Mouse (Mus musculus) lung, embryonic 15.5 days (tissue): ENCODE measurements around the gene Stt3b. TPM values are rescaled to one million over a fixed set of nuclear protein-coding genes. Genes with fewer than 3 reads are reported as not detected.

Experiments used
- ATAC-seq: fragments of 200-750 bp; cut with Nextera tagmentation; 2 replicates; pipeline ENCODE4 v1.8.0; 2017; ENCODE audit warnings: moderate number of reproducible peaks, borderline replicate concordance; ENCODE audit not compliant: low FRiP score, low TSS enrichment; ENCODE audit errors: extremely low read depth
- H3K27ac ChIP-seq: fragments of 300-500 bp; sonication (generic); 2 replicates; pipeline ENCODE4 v1.5.1; 2015; ENCODE audit warnings: moderate library complexity, mild to moderate bottlenecking, inconsistent platforms
- H3K27me3 ChIP-seq: fragments of 300-500 bp; sonication (generic); 2 replicates; pipeline ENCODE4 v1.6.1; 2015; ENCODE audit warnings: inconsistent platforms
- H3K36me3 ChIP-seq: fragments of 300-500 bp; sonication (generic); 2 replicates; pipeline ENCODE4 v1.6.1; 2015; ENCODE audit warnings: inconsistent platforms
- H3K4me1 ChIP-seq: fragments of 300-500 bp; sonication (generic); 2 replicates; pipeline ENCODE4 v1.6.1; 2015; ENCODE audit warnings: inconsistent platforms
- H3K4me2 ChIP-seq: fragments of 300-500 bp; sonication (generic); 2 replicates; pipeline ENCODE4 v1.6.1; 2015; ENCODE audit warnings: inconsistent platforms, mild to moderate bottlenecking, moderate library complexity
- H3K4me3 ChIP-seq: fragments of 300-500 bp; sonication (generic); 2 replicates; pipeline ENCODE4 v1.5.1; 2015; ENCODE audit warnings: mild to moderate bottlenecking, inconsistent platforms
- H3K9ac ChIP-seq: fragments of 300-500 bp; sonication (generic); 2 replicates; pipeline ENCODE4 v1.6.1; 2015; ENCODE audit warnings: inconsistent platforms
- H3K9me3 ChIP-seq: fragments of 300-500 bp; sonication (generic); 2 replicates; pipeline ENCODE4 v1.6.1; 2016; ENCODE audit warnings: inconsistent platforms
- WGBS: fragments of 180-500 bp; shearing (Covaris S2); methylation state at CpG from one replicate; pipeline ENCODE4 v1.1.7; 2015; 5-methylcytosine and 5-hydroxymethylcytosine counted together
- polyA plus RNA-seq: library from polyadenylated mRNA; unstranded; fragments of >200 nt; fragmentation: Nextera tagmentation; extraction: Ambion mirVana; gene quantifications from 2 replicates; pipeline ENCODE4 v1.2.1, GENCODE M21; 2015

Gene Stt3b
- polyA plus RNA-seq, 1 experiment from 2014 or later: 103 TPM

DNA sequence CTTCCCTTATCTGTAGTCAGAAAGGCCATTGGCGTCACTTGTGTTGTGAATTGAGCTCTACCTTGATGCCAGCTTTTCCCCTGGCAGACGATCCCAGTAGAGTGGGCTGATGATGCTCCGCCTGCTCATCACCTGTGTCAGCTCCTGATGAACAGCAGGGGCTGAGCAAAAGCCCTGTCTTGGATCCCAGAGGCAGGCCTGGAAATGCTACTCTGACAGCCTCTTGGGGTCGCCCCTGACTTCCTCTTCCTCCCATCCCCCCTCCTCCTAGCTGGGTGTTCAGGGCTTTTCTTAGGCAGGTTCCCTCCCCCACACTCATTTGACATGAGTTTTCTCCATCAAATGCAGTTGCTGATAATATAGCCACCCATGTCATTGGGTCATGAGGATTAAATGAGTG lies 81.1 kb downstream of the Stt3b start:
- no peak overlapping the region for H3K4me3 ChIP-seq
- no peak overlapping the region for H3K4me2 ChIP-seq
- no peaks in the 10 kb centered on the region for H3K27me3 ChIP-seq
- no peak overlapping the region for H3K9ac ChIP-seq
- no peaks in the 10 kb centered on the region for H3K9me3 ChIP-seq
- no peak overlapping the region for H3K27ac ChIP-seq
- H3K36me3 ChIP-seq: 0 out of 2 replicates have a peak, but pooled peaks cover 5% of the 10 kb centered on the region
- H3K4me1 ChIP-seq: no peaks in the 10 kb centered on the region
- ATAC-seq: no peak
- WGBS: 62% methylated on average over 4 of the region's 4 CpGs

DNA sequence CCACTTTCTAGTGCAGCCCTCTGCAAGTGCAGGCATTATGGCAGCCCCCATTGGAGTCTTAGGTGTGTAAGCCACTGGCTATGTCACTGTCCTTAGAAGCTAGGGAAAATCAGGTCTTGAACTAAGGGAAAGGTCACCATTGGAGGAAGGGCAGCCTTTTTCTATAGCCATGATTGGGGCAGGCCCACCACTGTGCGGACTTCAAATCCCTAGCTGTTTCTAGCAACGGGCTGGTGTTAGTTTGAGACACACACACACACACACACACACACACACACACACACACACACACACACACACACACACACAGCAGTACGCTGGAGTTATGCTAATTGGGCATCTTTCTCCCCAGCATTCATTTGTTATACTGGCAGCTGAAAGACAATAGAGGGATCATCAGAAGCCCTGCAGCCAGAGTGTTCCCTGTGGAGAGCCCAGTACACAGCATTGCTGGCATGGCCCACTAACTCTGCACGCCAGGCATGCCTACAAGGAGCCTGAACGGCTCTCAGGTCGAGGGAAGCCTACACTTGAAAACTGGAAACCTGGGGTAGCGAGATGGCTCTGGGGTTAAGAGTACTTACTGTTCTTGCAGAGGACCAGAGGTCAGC lies 85.4 kb downstream of the Stt3b start:
- Histone ChIP-seq H3K36me3 (no peaks in the 10 kb centered on the region), H3K4me2 (no peak overlapping the region), H3K27me3 (no peaks in the 10 kb centered on the region), H3K27ac (no peak overlapping the region), H3K4me3 (no peak overlapping the region), H3K9ac (no peak overlapping the region), H3K4me1 (no peaks in the 10 kb centered on the region), H3K9me3 (no peaks in the 10 kb centered on the region)
- 69% methylated on average over 7 of the region's 7 CpGs for WGBS
- no peak for ATAC-seq

DNA sequence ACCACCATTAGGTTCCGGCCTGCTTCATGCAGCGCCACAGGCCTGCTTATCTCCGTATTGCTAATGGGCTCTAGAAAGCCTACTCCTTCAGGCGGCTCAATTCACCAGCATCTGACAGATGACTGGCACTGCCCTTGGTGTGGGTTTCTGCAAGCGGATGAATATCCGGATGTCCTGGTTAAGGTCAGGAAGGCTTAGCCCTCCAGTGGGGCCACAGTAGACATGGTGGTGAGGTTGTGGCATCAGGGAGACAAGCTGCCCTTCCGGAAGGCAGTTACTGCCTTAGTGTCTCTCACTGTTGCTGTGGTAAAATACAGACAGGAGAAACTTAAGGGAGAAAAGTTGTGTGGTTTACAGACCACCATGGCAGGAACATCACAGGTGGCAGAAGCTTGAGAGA lies 89.0 kb downstream of the Stt3b start:
- 86% methylated on average over 7 of the region's 7 CpGs for WGBS

DNA sequence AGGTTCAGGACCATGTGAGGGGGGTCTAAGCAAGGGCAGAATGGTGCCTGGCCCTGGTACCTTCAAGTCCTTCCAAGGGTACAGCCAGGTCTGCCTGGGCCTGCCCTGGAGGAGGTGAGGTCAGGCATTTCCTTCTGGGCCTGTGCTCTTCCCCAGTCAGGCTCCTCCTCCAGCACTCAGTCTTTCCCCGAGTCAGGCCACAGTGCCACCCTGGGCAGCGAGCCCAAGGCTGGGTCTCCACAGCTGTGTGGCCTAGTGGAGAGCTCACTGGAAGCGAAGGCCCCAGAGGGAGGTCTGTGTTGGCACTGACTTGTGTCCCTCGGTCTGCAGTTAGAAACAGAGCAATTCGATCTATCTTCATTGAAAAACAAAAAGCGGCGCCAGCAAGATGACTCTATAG lies 89.8 kb downstream of the Stt3b start:
- WGBS: 72% methylated on average over 7 of the region's 7 CpGs
- ATAC-seq: no peak
- H3K36me3 ChIP-seq: no peaks in the 10 kb centered on the region
- no peaks in the 10 kb centered on the region for H3K27me3 ChIP-seq
- H3K4me2 ChIP-seq: no peak overlapping the region
- H3K9me3 ChIP-seq: no peaks in the 10 kb centered on the region
- H3K4me1 ChIP-seq: peaks cover 7% of the 10 kb centered on the region
- no peak overlapping the region for H3K27ac ChIP-seq
- no peak overlapping the region for H3K9ac ChIP-seq
- H3K4me3 ChIP-seq: no peak overlapping the region

More for the DNA sequence above, 89.0 kb downstream of the Stt3b start:
- Histone ChIP-seq H3K9ac (no peak overlapping the region), H3K9me3 (no peaks in the 10 kb centered on the region), H3K4me3 (no peak overlapping the region), H3K27me3 (no peaks in the 10 kb centered on the region), H3K36me3 (no peaks in the 10 kb centered on the region), H3K4me2 (no peak overlapping the region), H3K27ac (no peak overlapping the region), H3K4me1 (no peaks in the 10 kb centered on the region)
- ATAC-seq: no peak

DNA sequence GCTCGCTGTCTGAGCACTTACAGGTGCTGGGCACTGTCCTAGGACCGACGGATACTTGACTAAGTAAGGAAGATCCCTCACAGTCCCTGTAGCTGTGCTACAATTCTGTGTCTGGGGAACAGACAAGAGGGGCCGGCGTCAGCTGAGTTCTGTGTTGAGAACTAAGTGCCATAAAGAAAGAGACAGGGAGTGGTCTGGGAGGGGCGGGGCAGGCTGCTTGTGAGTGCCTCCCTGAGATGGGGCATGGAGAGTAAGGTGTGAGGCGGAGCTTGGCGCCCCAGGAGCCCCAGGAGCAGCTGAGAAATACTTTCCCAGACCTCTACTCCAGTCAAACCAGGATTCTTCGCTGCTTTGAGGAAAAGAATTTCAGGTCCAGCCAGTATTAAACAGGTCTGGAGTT lies 92.2 kb downstream of the Stt3b start:
- ATAC-seq: no peak
- Histone ChIP-seq H3K36me3 (no peaks in the 10 kb centered on the region), H3K9me3 (no peaks in the 10 kb centered on the region), H3K4me2 (no peak overlapping the region), H3K9ac (no peak overlapping the region), H3K27ac (no peak overlapping the region), H3K27me3 (no peaks in the 10 kb centered on the region), H3K4me3 (no peak overlapping the region), H3K4me1 (peaks cover 16% of the 10 kb centered on the region)
- WGBS: 26% methylated on average over 9 of the region's 9 CpGs

DNA sequence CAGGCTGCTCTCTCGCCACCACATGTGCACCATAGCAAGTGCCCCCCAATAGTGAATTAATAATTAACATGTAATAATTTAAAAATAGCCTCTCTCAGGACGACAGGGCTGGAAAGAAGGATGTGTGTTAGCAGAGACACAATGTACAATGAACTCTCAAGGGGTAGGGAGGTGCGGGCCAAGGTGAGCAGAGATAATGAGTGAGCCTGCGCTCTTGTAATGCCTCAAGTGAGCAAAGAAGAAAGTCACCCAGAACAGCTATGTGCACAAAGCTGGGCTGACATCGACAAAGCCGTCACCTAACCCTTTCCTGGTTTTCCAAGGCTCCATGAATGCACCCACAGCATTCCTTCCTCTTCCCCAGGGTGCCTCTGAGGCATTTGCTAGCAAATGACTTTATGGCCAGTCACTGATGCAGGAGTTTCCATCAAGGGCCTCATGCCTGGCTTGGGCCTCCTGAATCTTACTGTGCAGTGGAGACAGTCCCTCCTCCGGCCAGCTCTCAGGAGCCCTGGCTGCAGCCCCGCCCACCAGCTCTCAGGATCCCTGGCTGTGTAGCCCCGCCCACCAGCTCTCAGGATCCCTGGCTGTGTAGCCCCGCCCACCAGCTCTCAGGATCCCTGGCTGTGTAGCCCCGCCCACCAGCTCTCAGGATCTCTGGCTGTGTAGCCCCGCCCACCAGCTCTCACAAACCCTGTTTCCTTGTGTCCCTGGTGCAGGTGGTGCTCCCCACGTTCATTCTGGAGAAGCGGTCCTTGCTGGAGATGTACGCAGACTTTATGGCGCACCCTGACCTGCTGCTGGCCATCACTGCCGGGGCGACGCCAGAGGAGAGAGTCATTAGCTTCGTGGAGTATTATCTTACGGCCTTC lies 94.2 kb downstream of the Stt3b start:
- no peaks in the 10 kb centered on the region for H3K27me3 ChIP-seq
- ATAC-seq: peak; percentile 68; the same call in 1 of the 2 replicates
- H3K27ac ChIP-seq: no peak overlapping the region
- H3K4me3 ChIP-seq: no peak overlapping the region
- WGBS: 25% methylated on average over 21 of the region's 21 CpGs
- H3K4me1 ChIP-seq: peaks cover 16% of the 10 kb centered on the region
- no peak overlapping the region for H3K9ac ChIP-seq
- no peaks in the 10 kb centered on the region for H3K36me3 ChIP-seq
- 0 out of 2 replicates have a peak overlapping the region, but pooled peaks have one; percentile 10 for H3K4me2 ChIP-seq
- no peaks in the 10 kb centered on the region for H3K9me3 ChIP-seq

DNA sequence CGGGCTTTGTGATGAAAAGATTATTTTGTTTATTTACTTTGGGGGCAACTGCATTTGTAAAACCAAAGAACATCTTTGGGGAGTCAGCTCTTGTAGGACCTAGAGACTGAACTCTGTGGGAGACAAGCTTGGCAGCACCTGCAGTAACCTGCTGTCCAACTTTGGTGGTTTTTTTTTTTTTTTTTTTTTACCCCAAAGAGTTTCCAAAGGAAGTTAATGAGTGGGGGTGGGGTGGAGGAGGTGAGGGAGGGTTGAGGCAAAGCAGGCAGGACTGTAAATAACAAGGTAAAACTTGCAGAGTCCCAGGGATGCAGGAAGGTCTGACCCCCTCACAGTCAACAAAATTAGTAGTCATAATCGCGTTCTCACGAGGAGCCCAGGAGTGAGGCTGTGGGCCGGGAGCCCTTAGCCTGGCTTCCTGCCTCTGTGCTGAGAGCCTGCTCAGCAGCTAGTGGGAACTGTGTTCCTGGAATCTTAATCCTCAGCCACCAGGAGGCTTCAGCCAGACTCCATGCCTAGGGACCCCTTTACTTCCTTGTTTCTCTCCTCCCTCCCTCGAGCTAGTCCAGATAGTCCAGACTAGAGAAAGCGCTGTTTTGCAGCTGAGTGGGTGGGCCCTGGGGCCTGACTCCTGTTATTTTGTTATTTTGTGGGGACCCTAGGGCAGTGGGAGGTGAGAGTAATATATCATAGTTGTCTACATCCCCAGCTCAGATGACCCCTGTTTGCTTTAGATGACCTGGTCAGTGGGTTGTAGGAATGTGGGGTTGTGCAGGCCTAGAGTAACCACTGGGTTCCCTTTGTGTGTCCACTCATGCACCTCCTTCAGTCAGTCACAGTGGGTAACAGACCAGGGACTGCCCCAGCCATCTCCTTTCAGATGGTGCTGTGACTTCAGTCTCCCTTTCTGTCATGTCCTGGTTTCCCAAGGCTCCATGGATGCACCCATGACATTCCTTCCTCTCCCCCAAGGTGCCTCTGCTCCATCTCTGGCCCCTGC lies 95.3 kb downstream of the Stt3b start:
- Histone ChIP-seq H3K4me3 (no peak overlapping the region), H3K4me2 (no peak overlapping the region), H3K36me3 (no peaks in the 10 kb centered on the region), H3K4me1 (peaks cover 16% of the 10 kb centered on the region), H3K27me3 (no peaks in the 10 kb centered on the region), H3K9me3 (no peaks in the 10 kb centered on the region), H3K9ac (no peak overlapping the region), H3K27ac (peak overlapping the region; percentile 22)
- ATAC-seq: no peak
- WGBS: 21% methylated on average over 7 of the region's 7 CpGs

DNA sequence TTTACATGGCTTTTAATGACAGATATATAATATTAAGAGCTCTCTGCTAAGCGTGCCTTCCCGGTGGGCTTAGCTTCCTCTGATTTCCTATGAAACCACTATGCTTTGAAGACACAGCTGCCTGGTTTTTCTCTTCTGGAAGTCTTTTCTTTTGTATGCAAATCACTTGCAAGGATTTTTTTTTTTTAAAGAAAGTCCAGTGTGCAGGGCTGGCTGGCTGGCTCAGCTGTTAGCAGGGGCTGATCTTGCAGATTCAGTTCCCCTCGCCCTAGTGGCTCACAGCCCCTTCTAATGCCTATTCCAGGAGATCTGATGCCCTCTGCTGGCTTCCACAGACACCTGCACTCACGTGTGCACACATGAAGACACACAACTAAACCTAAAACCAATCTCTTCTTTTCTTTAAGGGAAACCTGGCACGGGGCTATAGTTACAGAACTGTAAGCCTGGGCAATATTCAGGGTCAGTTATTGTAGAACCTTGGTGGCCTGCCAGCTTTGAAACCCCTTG lies 96.4 kb downstream of the Stt3b start:
- 90% methylated on average over 5 of the region's 5 CpGs for WGBS
- H3K36me3 ChIP-seq: no peaks in the 10 kb centered on the region
- no peak overlapping the region for H3K9ac ChIP-seq
- H3K27ac ChIP-seq: no peak overlapping the region
- no peak overlapping the region for H3K4me2 ChIP-seq
- H3K27me3 ChIP-seq: no peaks in the 10 kb centered on the region
- ATAC-seq: no peak
- no peak overlapping the region for H3K4me3 ChIP-seq
- no peaks in the 10 kb centered on the region for H3K9me3 ChIP-seq
- peaks cover 16% of the 10 kb centered on the region for H3K4me1 ChIP-seq

DNA sequence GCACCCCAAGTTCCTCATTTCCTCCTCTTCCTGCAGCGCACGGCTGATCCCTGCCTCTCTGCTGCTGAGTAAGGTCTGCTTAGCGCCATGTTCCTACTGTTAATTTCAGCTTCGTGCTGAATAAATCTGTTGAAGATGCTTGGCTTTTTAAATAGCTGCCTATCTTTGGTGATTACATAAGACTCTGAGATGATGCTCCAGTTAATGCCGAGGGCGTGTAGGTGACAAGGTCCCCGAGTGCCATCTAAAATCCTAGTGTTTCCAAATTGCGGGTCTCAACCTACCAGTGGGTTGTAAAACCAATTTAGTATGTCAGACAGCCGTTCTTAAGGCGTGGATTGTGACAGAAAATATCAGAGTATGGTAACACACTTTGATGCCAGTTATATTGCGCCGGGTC lies 99.7 kb downstream of the Stt3b start:
- no peak for ATAC-seq
- H3K9me3 ChIP-seq: no peaks in the 10 kb centered on the region

DNA sequence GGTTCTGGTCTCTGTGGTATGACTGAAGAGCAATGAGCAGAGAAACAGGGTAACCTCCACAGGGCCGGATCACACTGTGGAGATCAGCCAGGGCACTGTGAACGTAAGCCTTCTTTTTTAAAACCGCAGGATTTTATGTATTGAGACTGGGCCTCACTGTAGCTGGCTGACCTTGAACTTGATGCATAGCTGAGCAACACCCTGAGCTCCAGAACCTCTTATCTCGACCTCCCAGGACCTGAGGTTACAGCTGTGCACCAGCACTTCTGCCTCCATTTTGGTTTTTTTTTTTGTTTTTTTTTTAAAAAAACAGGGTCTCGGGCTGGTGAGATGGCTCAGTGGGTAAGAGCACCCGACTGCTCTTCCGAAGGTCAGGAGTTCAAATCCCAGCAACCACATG lies 100.5 kb downstream of the Stt3b start:
- Histone ChIP-seq H3K27me3 (no peaks in the 10 kb centered on the region), H3K4me3 (no peak overlapping the region), H3K36me3 (no peaks in the 10 kb centered on the region), H3K27ac (no peak overlapping the region), H3K4me2 (no peak overlapping the region), H3K9ac (no peak overlapping the region), H3K4me1 (peaks cover 15% of the 10 kb centered on the region), H3K9me3 (no peaks in the 10 kb centered on the region)
- ATAC-seq: no peak
- WGBS: 85% methylated on average over 7 of the region's 7 CpGs

More for the DNA sequence above, 99.7 kb downstream of the Stt3b start:
- peaks cover 21% of the 10 kb centered on the region for H3K4me1 ChIP-seq
- no peak overlapping the region for H3K4me2 ChIP-seq
- H3K27ac ChIP-seq: no peak overlapping the region
- H3K27me3 ChIP-seq: no peaks in the 10 kb centered on the region
- no peak overlapping the region for H3K9ac ChIP-seq
- WGBS: 81% methylated on average over 12 of the region's 12 CpGs
- no peaks in the 10 kb centered on the region for H3K36me3 ChIP-seq
- H3K4me3 ChIP-seq: no peak overlapping the region

DNA sequence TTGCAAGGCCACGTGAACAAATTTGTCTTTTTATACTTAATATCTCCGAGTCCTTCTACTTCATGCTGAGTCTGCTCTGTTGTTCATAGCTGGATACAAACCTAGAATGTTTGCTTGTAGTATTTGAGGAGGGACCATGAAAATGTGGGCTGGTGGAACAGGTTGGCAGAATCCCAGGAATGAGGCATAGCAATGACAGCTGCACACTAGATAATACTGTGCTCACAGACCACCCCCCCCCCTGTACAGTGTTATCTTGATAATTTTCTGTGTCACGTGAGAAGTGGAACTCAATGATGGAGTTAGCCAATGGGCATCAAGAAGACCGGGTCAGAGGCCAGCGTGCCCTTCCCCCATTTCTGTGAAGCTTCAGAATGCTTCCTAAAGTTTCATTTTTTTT lies 104.0 kb downstream of the Stt3b start:
- ATAC-seq: no peak; the same call in 1 of the 2 replicates
- H3K4me3 ChIP-seq: no peak overlapping the region
- no peaks in the 10 kb centered on the region for H3K9me3 ChIP-seq
- H3K27ac ChIP-seq: no peak overlapping the region
- no peaks in the 10 kb centered on the region for H3K27me3 ChIP-seq
- H3K4me2 ChIP-seq: no peak overlapping the region
- WGBS: 33% methylated on average over 5 of the region's 5 CpGs
- no peaks in the 10 kb centered on the region for H3K36me3 ChIP-seq
- no peak overlapping the region for H3K9ac ChIP-seq
- peaks cover 13% of the 10 kb centered on the region for H3K4me1 ChIP-seq
